Mouse (Mus musculus) CH12.LX (cell line): ENCODE measurements at regions not wholly inside any gene's neighbourhood (a gene's known extent, or its start where the extent isn't known, plus 50 kb on each side); places are given as distances from the start of the nearest gene placed in this dataset.

ENCODE experiments used
- DNase-seq: peaks from one replicate; pipeline ENCODE4 v3.0.0-alpha.2; 2013; ENCODE audit errors: extremely low read depth
- H3K27ac ChIP-seq: 2 replicates; pipeline ENCODE4 v1.5.1; 2012; ENCODE audit warnings: low read depth, mild to moderate bottlenecking, control low read depth, moderate library complexity; ENCODE audit not compliant: insufficient read depth
- H3K27me3 ChIP-seq: replicated peaks from 2 replicates; pipeline ENCODE3; 2012; ENCODE audit warnings: inconsistent platforms
- H3K36me3 ChIP-seq, 2 experiments: replicated peaks in 1 of 2; 2 replicates each; pipeline versions ENCODE3 to v1.6.1; 2012; ENCODE audit warnings: inconsistent platforms in 1 of 2, low read length in 1 of 2, mild to moderate bottlenecking in 1 of 2, mixed read lengths in 1 of 2, moderate library complexity in 1 of 2; ENCODE audit not compliant: control insufficient read depth in 1 of 2, insufficient read depth in 1 of 2
- H3K4me1 ChIP-seq, 2 experiments: 2 replicates each; pipeline ENCODE4 v1.6.1; 2012; ENCODE audit warnings: inconsistent platforms in 1 of 2, moderate library complexity in 1 of 2; ENCODE audit not compliant: insufficient read depth in 2 of 2, control insufficient read depth in 1 of 2
- H3K4me2 ChIP-seq: 2 replicates; pipeline ENCODE4 v1.6.1; 2012; ENCODE audit warnings: low read depth, mild to moderate bottlenecking, control low read depth; ENCODE audit not compliant: poor library complexity, insufficient read depth, severe bottlenecking
- H3K4me3 ChIP-seq, 3 experiments: fragments of 150-350 bp in 1 of 3; sonication (generic) in 1 of 3; replicated peaks in 1 of 3; 2 replicates each; pipeline versions ENCODE3 to v1.5.1; 2011 to 2012; ENCODE audit warnings: low read depth in 2 of 3, low read length in 2 of 3, mild to moderate bottlenecking in 2 of 3, moderate library complexity in 2 of 3, control low read depth in 1 of 3, improper control_type of control experiment in 1 of 3, inconsistent platforms in 1 of 3, mixed read lengths in 1 of 3; ENCODE audit not compliant: poor library complexity in 1 of 3
- H3K79me2 ChIP-seq: replicated peaks from 2 replicates; pipeline ENCODE4 v1.6.1; 2012; ENCODE audit warnings: mild to moderate bottlenecking, moderate library complexity; ENCODE audit not compliant: control insufficient read depth, poor library complexity, insufficient read depth, severe bottlenecking; ENCODE audit errors: extremely low read depth
- H3K9ac ChIP-seq: 2 replicates; pipeline ENCODE4 v1.6.1; 2012; ENCODE audit warnings: low read depth, mild to moderate bottlenecking, control low read depth, moderate library complexity; ENCODE audit not compliant: insufficient read depth
- H3K9me3 ChIP-seq: replicated peaks from 2 replicates; pipeline ENCODE3; 2012; ENCODE audit warnings: low read length, inconsistent platforms, mixed read lengths
- BHLHE40 ChIP-seq: IDR thresholded peaks from 2 replicates; pipeline ENCODE4 v1.6.1; 2011; ENCODE audit warnings: mild to moderate bottlenecking, low read depth, low read length, improper control_type of control experiment
- CHD2 ChIP-seq: IDR thresholded peaks from 2 replicates; pipeline ENCODE4 v1.6.1; 2011; ENCODE audit warnings: low read length, improper control_type of control experiment
- CTCF ChIP-seq, 2 experiments: IDR thresholded peaks in 1 of 2; conservative IDR thresholded peaks in 1 of 2; 2 replicates each; pipeline ENCODE4 v1.5.1; 2011 to 2012; ENCODE audit warnings: low read depth in 2 of 2, low read length in 2 of 2, improper control_type of control experiment in 1 of 2, inconsistent platforms in 1 of 2, mild to moderate bottlenecking in 1 of 2, moderate library complexity in 1 of 2
- E2F4 ChIP-seq: IDR thresholded peaks from 2 replicates; pipeline ENCODE4 v1.6.1; 2011; ENCODE audit warnings: low read depth, low read length, improper control_type of control experiment; ENCODE audit not compliant: insufficient replicate concordance
- EP300 ChIP-seq: IDR thresholded peaks from 2 replicates; pipeline ENCODE4 v1.6.1; 2011; ENCODE audit warnings: low read length, improper control_type of control experiment
- ETS1 ChIP-seq: conservative IDR thresholded peaks from 2 replicates; pipeline ENCODE4 v1.6.1; 2012; ENCODE audit warnings: low read depth, mild to moderate bottlenecking, inconsistent platforms, low read length, improper control_type of control experiment, moderate library complexity
- HCFC1 ChIP-seq: IDR thresholded peaks from 2 replicates; pipeline ENCODE4 v1.6.1; 2012; ENCODE audit warnings: low read depth, mild to moderate bottlenecking, inconsistent platforms, low read length, improper control_type of control experiment
- IRF4 ChIP-seq: IDR thresholded peaks from 2 replicates; pipeline ENCODE4 v1.6.1; 2014; ENCODE audit warnings: low read depth, mild to moderate bottlenecking, inconsistent platforms, low read length, improper control_type of control experiment
- JUND ChIP-seq: conservative IDR thresholded peaks from 2 replicates; pipeline ENCODE4 v1.6.1; 2011; ENCODE audit warnings: low read depth, low read length, improper control_type of control experiment
- MAFK ChIP-seq: IDR thresholded peaks from 2 replicates; pipeline ENCODE4 v1.6.1; 2011; ENCODE audit warnings: low read length, improper control_type of control experiment; ENCODE audit not compliant: insufficient replicate concordance
- MAZ ChIP-seq: IDR thresholded peaks from 2 replicates; pipeline ENCODE4 v1.6.1; 2012; ENCODE audit warnings: low read depth, mild to moderate bottlenecking, inconsistent platforms, low read length, improper control_type of control experiment, moderate library complexity
- MEF2A ChIP-seq: IDR thresholded peaks from 2 replicates; pipeline ENCODE4 v1.6.1; 2014; ENCODE audit warnings: low read depth, mild to moderate bottlenecking, inconsistent platforms, low read length, improper control_type of control experiment, borderline replicate concordance
- NELFE ChIP-seq: IDR thresholded peaks from 2 replicates; pipeline ENCODE4 v1.6.1; 2011; ENCODE audit warnings: low read depth, low read length, improper control_type of control experiment
- NRF1 ChIP-seq: IDR thresholded peaks from 2 replicates; pipeline ENCODE4 v1.6.1; 2014; ENCODE audit warnings: low read depth, mild to moderate bottlenecking, inconsistent platforms, low read length, improper control_type of control experiment, moderate library complexity
- PAX5 ChIP-seq: IDR thresholded peaks from 2 replicates; pipeline ENCODE4 v1.6.1; 2012; ENCODE audit warnings: low read length, inconsistent platforms, mixed read lengths
- POLR2A ChIP-seq: IDR thresholded peaks from 2 replicates; pipeline ENCODE4 v1.6.1; 2011; ENCODE audit warnings: low read depth, mild to moderate bottlenecking, improper control_type of control experiment, low read length
- POLR2AphosphoS2 ChIP-seq: IDR thresholded peaks from 2 replicates; pipeline ENCODE4 v1.6.1; 2011; ENCODE audit warnings: low read depth, low read length, improper control_type of control experiment
- RAD21 ChIP-seq: IDR thresholded peaks from 2 replicates; pipeline ENCODE4 v1.6.1; 2011; ENCODE audit warnings: low read depth, mild to moderate bottlenecking, low read length, improper control_type of control experiment, moderate library complexity
- RCOR1 ChIP-seq: conservative IDR thresholded peaks from 2 replicates; pipeline ENCODE4 v1.6.1; 2012; ENCODE audit warnings: low read depth, mild to moderate bottlenecking, inconsistent platforms, low read length, improper control_type of control experiment
- SMC3 ChIP-seq: IDR thresholded peaks from 2 replicates; pipeline ENCODE4 v1.6.1; 2011; ENCODE audit warnings: low read depth, low read length, improper control_type of control experiment
- TBP ChIP-seq: conservative IDR thresholded peaks from 2 replicates; pipeline ENCODE4 v1.6.1; 2011; ENCODE audit warnings: low read depth, low read length, improper control_type of control experiment
- UBTF ChIP-seq: IDR thresholded peaks from 2 replicates; pipeline ENCODE4 v1.6.1; 2012; ENCODE audit warnings: low read depth, mild to moderate bottlenecking, inconsistent platforms, low read length, improper control_type of control experiment, moderate library complexity
- USF1 ChIP-seq: IDR thresholded peaks from 2 replicates; pipeline ENCODE4 v1.6.1; 2014; ENCODE audit warnings: low read depth, mild to moderate bottlenecking, inconsistent platforms, low read length, improper control_type of control experiment
- USF2 ChIP-seq: conservative IDR thresholded peaks from 2 replicates; pipeline ENCODE4 v1.6.1; 2011; ENCODE audit warnings: low read depth, low read length, improper control_type of control experiment
- ZC3H11A ChIP-seq: IDR thresholded peaks from 2 replicates; pipeline ENCODE4 v1.6.1; 2012; ENCODE audit warnings: low read depth, mild to moderate bottlenecking, inconsistent platforms, low read length, improper control_type of control experiment
- ZMIZ1 ChIP-seq: IDR thresholded peaks from 2 replicates; pipeline ENCODE4 v1.6.1; 2012; ENCODE audit warnings: low read depth, mild to moderate bottlenecking, inconsistent platforms, low read length, improper control_type of control experiment
- ZNF384 ChIP-seq: IDR thresholded peaks from 2 replicates; pipeline ENCODE4 v1.6.1; 2012; ENCODE audit warnings: low read depth, low read length, improper control_type of control experiment, inconsistent platforms
- dilution Hi-C: fragments of 300-500 bp; cut with MboI; formaldehyde crosslinking; loops from 2 replicates; pipeline ENCODE4 v1.14.3; 2020; ENCODE audit warnings: low sequenced_read_pairs; ENCODE audit not compliant: extremely low pct_unique_long_range_greater_than_20kb, extremely low pct_ligation_motif_present
- in situ Hi-C: fragments of 300-500 bp; cut with MboI; formaldehyde crosslinking; loops from 3 replicates; pipeline ENCODE4 v1.14.3; 2019; ENCODE audit warnings: low sequenced_read_pairs, low pct_ligation_motif_present, low pct_unique_long_range_greater_than_20kb, mixed read lengths

DNA sequence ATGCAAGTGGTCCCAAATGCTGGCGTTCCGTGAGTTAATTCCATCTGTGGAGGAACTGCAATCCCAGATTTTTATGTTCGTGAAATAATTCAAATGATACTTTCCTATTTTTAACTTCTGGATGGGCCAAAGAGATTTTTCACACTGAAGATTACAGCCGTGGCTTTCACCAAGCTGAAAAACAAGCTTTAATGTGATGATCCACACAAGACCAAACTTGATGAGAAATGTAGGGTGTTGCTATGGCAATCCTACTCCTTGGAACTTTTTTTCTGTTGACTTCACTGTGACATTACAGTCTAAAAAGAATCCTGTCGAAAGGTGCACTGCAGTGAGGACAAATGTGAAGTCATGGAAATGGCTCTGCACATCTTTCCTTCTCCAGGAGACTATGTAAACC is 100.1 kb upstream of the Snx7 start:
- Histone ChIP-seq H3K4me3 (no peak overlapping the region), H3K4me2 (no peak overlapping the region), H3K79me2 (no peaks in the 10 kb centered on the region), H3K9me3 (peaks cover 10% of the 10 kb centered on the region), H3K36me3 (no peaks in the 10 kb centered on the region), H3K27ac (no peak overlapping the region)
- dilution Hi-C loops = no loop called here
- TF ChIP-seq SMC3 = no peak
- TF ChIP-seq EP300 = no peak
- no peak for TF ChIP-seq NELFE
- no peak for TF ChIP-seq RAD21
- TF ChIP-seq ZNF384 = no peak
- TF ChIP-seq ETS1 = no peak
- no peak for TF ChIP-seq BHLHE40
- TF ChIP-seq RCOR1 = no peak
- TF ChIP-seq USF1 = no peak
- no peak for TF ChIP-seq USF2
- no peak for TF ChIP-seq POLR2AphosphoS2
- TF ChIP-seq TBP = no peak
- no peak for TF ChIP-seq UBTF
- TF ChIP-seq, all 38 proteins: peak for 0
- no peaks in the 10 kb centered on the region for H3K27me3 ChIP-seq
- H3K4me1 ChIP-seq = no peaks in the 10 kb centered on the region
- no peak for DNase-seq
- in situ Hi-C loops = no loop called here
- H3K9ac ChIP-seq = no peak overlapping the region

GRCm38 (mm10) chr3:117938426-117938825 is 69.7 kb upstream of the Snx7 start:
- DNase-seq = no peak
- Histone ChIP-seq H3K4me2 (no peak overlapping the region), H3K36me3 (no peaks in the 10 kb centered on the region), H3K9me3 (peaks cover 15% of the 10 kb centered on the region), H3K27me3 (no peaks in the 10 kb centered on the region), H3K4me3 (no peak overlapping the region), H3K79me2 (no peaks in the 10 kb centered on the region), H3K27ac (no peak overlapping the region), H3K9ac (no peak overlapping the region), H3K4me1 (no peaks in the 10 kb centered on the region)
- no peak for TF ChIP-seq TBP
- TF ChIP-seq MEF2A = no peak
- TF ChIP-seq USF1 = no peak
- no peak for TF ChIP-seq CHD2
- TF ChIP-seq NRF1 = no peak
- dilution Hi-C loops = no loop called here
- in situ Hi-C loops = no loop called here

GRCm38 (mm10) chr3:117927527-117927926 is 58.8 kb upstream of the Snx7 start:
- H3K27me3 ChIP-seq = no peaks in the 10 kb centered on the region
- in situ Hi-C loops = no loop called here
- dilution Hi-C loops = no loop called here
- no peak for DNase-seq
- peaks cover 10% of the 10 kb centered on the region for H3K9me3 ChIP-seq
- H3K4me3 ChIP-seq = no peak overlapping the region
- H3K4me2 ChIP-seq = no peak overlapping the region
- H3K9ac ChIP-seq = no peak overlapping the region
- no peaks in the 10 kb centered on the region for H3K79me2 ChIP-seq
- no peaks in the 10 kb centered on the region for H3K4me1 ChIP-seq
- no peak overlapping the region for H3K27ac ChIP-seq
- TF ChIP-seq CTCF (conservative IDR thresholded peaks at IDR 0.05 in 1 of 2, IDR thresholded peaks at IDR 0.05 in 1 of 2; ENCODE audit: low read depth in 2 of 2, low read length in 2 of 2) = no peak
- no peak for TF ChIP-seq POLR2A
- no peak for TF ChIP-seq ZC3H11A
- no peak for TF ChIP-seq ZMIZ1
- no peak for TF ChIP-seq PAX5
- TF ChIP-seq IRF4 = no peak
- TF ChIP-seq E2F4 = no peak
- TF ChIP-seq MAZ = no peak
- TF ChIP-seq HCFC1 = no peak
- TF ChIP-seq RAD21 = no peak
- TF ChIP-seq JUND = no peak
- TF ChIP-seq SMC3 = no peak
- no peak for TF ChIP-seq MAFK
- TF ChIP-seq ZNF384 = no peak
- TF ChIP-seq EP300 = no peak
- no peak for TF ChIP-seq TBP
- TF ChIP-seq ETS1 = no peak
- no peaks in the 10 kb centered on the region for H3K36me3 ChIP-seq
